Mouse (Mus musculus) kidney, embryonic 16.5 days (tissue): ENCODE results near the gene Ank2. TPM values are rescaled to one million over a fixed set of nuclear protein-coding genes. Genes with fewer than 3 reads are reported as not detected.

Experiments
- ATAC-seq: fragments of 200-750 bp; cut with Nextera tagmentation; 2 replicates; pipeline ENCODE4 v1.8.0; 2017; ENCODE audit warnings: moderate TSS enrichment; ENCODE audit not compliant: low FRiP score, low TSS enrichment
- H3K27ac ChIP-seq: fragments of 300-500 bp; sonication (generic); 2 replicates; pipeline ENCODE4 v1.5.1; 2014; ENCODE audit warnings: low read length
- H3K27me3 ChIP-seq: fragments of 300-500 bp; sonication (generic); 2 replicates; pipeline ENCODE4 v1.6.1; 2014; ENCODE audit warnings: low read length, control low read depth, mixed read lengths; ENCODE audit not compliant: insufficient read depth
- H3K36me3 ChIP-seq: fragments of 300-500 bp; sonication (generic); 2 replicates; pipeline ENCODE4 v1.6.1; 2014; ENCODE audit warnings: low read length, control low read depth, mixed read lengths; ENCODE audit not compliant: insufficient read depth
- H3K4me1 ChIP-seq: fragments of 300-500 bp; sonication (generic); 2 replicates; pipeline ENCODE4 v1.6.1; 2014; ENCODE audit warnings: low read length, control low read depth, mixed read lengths; ENCODE audit not compliant: insufficient read depth
- H3K4me2 ChIP-seq: fragments of 300-500 bp; sonication (generic); replicated peaks from 2 replicates; pipeline ENCODE4 v1.6.1; 2014; ENCODE audit warnings: low read depth, low read length
- H3K4me3 ChIP-seq: fragments of 300-500 bp; sonication (generic); 2 replicates; pipeline ENCODE4 v1.5.1; 2014; ENCODE audit warnings: mild to moderate bottlenecking, low read length
- H3K9ac ChIP-seq: fragments of 300-500 bp; sonication (generic); replicated peaks from 2 replicates; pipeline ENCODE4 v1.6.1; 2014; ENCODE audit warnings: low read length
- H3K9me3 ChIP-seq: fragments of 300-500 bp; sonication (generic); 2 replicates; pipeline ENCODE4 v1.6.1; 2016; ENCODE audit warnings: low read length, control low read depth
- WGBS: fragments of 180-500 bp; shearing (Covaris S2); extraction: QIAGEN DNeasy Blood & Tissue Kit; methylation state at CpG from one replicate; pipeline ENCODE4 v1.1.7; 2014; 5-methylcytosine and 5-hydroxymethylcytosine counted together
- polyA plus RNA-seq: library from polyadenylated mRNA; unstranded; fragments of >200 nt; fragmentation: Nextera tagmentation; extraction: Ambion mirVana; gene quantifications from 2 replicates; pipeline ENCODE4 v1.2.1, GENCODE M21; 2015

Gene Ank2
- polyA plus RNA-seq, 1 experiment from 2014 or later = 7.5 TPM

DNA sequence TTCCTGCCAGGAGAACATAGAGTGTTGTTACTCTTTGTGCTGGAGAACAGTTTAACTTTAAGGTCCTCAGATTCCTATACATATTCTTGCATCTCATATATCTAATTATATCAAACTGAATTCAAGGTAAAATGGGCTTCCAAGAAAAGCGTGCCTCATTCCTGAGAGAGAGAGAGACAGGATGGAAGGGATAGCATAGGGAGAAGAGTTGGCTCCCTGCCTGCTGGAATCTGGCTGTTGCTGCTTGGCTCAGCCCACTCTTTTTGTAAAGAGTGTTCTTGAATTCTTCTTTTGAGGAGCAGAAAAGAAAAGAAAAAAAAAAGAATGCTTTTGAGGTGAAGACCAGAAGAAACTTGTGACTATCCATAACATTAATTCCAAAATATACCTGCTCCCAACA lies 427.7 kb downstream of the Ank2 start:
- 65% methylated on average over 1 of the region's 1 CpGs for WGBS

DNA sequence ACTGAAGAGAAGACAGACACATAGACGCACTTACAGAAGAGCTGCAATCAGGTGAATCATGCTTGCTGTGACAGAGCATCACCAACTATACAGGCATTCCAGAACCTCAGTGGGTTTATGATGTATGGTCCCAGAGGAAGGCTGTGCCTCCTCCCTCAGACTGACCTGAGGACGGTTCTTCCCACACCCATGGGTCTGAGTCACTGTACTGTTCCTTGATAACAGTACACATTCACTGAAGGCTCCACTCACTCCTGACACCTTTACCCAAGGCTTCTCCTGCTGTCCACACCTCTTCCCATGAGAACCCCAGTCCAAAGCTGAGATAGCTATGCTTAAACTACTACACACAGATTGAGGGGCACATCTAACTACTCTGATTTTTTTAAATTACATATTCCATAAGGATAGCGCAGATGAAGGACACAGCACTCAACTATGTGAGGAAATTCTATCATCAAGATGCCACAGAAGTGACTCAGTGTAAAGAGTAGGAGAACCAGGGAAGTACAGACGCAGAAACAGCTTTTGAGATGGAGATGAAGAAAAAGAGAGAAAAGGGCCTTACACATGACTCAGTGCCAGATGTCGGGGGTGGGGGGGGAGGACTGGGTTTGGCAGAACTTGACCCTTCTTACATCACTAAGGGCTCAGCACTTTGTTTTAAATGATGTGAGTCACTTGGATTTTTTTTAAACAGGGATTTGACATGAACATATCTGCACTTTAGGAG lies 435.3 kb downstream of the Ank2 start:
- WGBS = 83% methylated on average over 5 of the region's 5 CpGs
- H3K4me3 ChIP-seq = no peak overlapping the region
- no peak for ATAC-seq

More for the DNA sequence above, 427.7 kb downstream of the Ank2 start:
- no peak overlapping the region for H3K27ac ChIP-seq
- H3K4me1 ChIP-seq = no peaks in the 10 kb centered on the region
- no peaks in the 10 kb centered on the region for H3K36me3 ChIP-seq
- H3K9me3 ChIP-seq = no peaks in the 10 kb centered on the region
- H3K4me2 ChIP-seq = no peak overlapping the region
- no peaks in the 10 kb centered on the region for H3K27me3 ChIP-seq
- no peak for ATAC-seq
- H3K4me3 ChIP-seq = no peak overlapping the region
- H3K9ac ChIP-seq = no peak overlapping the region

DNA sequence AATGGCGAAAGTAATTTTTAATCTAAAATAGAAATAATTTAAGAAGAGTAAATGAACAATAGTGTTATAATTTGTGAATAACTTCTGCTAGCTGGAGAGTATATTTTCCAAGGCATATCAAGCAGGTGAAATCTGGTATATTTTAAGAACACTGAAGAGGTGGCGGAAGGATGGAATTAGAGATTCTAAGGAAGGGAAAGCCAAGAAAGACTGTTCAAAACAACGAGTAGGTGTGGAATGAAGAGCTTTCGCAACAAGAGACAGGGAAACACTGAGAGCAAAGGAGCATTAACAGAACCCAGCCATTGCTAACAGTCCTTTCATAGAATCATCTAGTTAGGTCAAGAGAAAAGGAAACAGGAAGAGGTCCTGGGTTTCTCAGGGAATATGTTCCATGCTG lies 439.5 kb downstream of the Ank2 start:
- no peak overlapping the region for H3K27ac ChIP-seq
- H3K9me3 ChIP-seq = no peaks in the 10 kb centered on the region
- no peak overlapping the region for H3K4me3 ChIP-seq
- H3K4me1 ChIP-seq = no peaks in the 10 kb centered on the region
- H3K9ac ChIP-seq = no peak overlapping the region
- ATAC-seq = no peak
- 86% methylated on average over 4 of the region's 4 CpGs for WGBS
- H3K27me3 ChIP-seq = no peaks in the 10 kb centered on the region
- H3K4me2 ChIP-seq = no peak overlapping the region
- no peaks in the 10 kb centered on the region for H3K36me3 ChIP-seq

More for the DNA sequence above, 435.3 kb downstream of the Ank2 start:
- Histone ChIP-seq H3K4me2 (no peak overlapping the region), H3K27me3 (no peaks in the 10 kb centered on the region), H3K9ac (no peak overlapping the region), H3K27ac (no peak overlapping the region), H3K4me1 (no peaks in the 10 kb centered on the region), H3K36me3 (no peaks in the 10 kb centered on the region), H3K9me3 (no peaks in the 10 kb centered on the region)

GRCm38 (mm10) chr3:127041288-127041687 lies 457.9 kb downstream of the Ank2 start:
- ATAC-seq = no peak
- Histone ChIP-seq H3K4me3 (no peak overlapping the region), H3K36me3 (no peaks in the 10 kb centered on the region), H3K9ac (no peak overlapping the region), H3K9me3 (no peaks in the 10 kb centered on the region), H3K4me2 (no peak overlapping the region), H3K4me1 (no peaks in the 10 kb centered on the region), H3K27me3 (no peaks in the 10 kb centered on the region), H3K27ac (no peak overlapping the region)
- 92% methylated on average over 7 of the region's 7 CpGs for WGBS

DNA sequence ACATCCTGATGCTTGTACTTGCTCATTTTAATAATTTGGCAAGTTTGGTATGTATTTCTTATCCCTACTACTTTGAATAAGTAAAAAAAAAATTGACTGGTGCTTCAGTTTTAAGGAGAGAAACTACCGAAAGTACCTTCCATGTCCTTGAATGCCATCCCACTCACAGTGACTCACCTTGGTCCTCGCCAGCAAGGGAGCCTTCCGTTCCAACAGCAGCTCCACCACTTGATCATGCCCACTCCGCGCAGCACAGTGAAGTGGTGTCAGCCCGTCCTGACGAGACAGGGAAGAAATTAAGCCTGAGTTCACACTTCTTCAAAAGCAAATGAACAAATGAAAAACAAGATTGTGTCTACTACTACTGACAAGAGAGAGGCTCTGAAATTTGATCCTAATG lies 460.6 kb downstream of the Ank2 start:
- H3K36me3 ChIP-seq = no peaks in the 10 kb centered on the region
- H3K27me3 ChIP-seq = no peaks in the 10 kb centered on the region
- no peaks in the 10 kb centered on the region for H3K4me1 ChIP-seq
- H3K4me2 ChIP-seq = no peak overlapping the region
- WGBS = 74% methylated on average over 7 of the region's 7 CpGs
- H3K9me3 ChIP-seq = no peaks in the 10 kb centered on the region
- no peak overlapping the region for H3K9ac ChIP-seq
- no peak overlapping the region for H3K4me3 ChIP-seq
- ATAC-seq = no peak
- no peak overlapping the region for H3K27ac ChIP-seq

GRCm38 (mm10) chr3:127036118-127036517 lies 463.0 kb downstream of the Ank2 start:
- no peak overlapping the region for H3K27ac ChIP-seq
- H3K9ac ChIP-seq = no peak overlapping the region
- no peaks in the 10 kb centered on the region for H3K27me3 ChIP-seq
- H3K36me3 ChIP-seq = no peaks in the 10 kb centered on the region
- H3K4me1 ChIP-seq = no peaks in the 10 kb centered on the region
- H3K4me2 ChIP-seq = no peak overlapping the region
- 72% methylated on average over 5 of the region's 5 CpGs for WGBS
- no peaks in the 10 kb centered on the region for H3K9me3 ChIP-seq
- no peak for ATAC-seq
- H3K4me3 ChIP-seq = no peak overlapping the region

DNA sequence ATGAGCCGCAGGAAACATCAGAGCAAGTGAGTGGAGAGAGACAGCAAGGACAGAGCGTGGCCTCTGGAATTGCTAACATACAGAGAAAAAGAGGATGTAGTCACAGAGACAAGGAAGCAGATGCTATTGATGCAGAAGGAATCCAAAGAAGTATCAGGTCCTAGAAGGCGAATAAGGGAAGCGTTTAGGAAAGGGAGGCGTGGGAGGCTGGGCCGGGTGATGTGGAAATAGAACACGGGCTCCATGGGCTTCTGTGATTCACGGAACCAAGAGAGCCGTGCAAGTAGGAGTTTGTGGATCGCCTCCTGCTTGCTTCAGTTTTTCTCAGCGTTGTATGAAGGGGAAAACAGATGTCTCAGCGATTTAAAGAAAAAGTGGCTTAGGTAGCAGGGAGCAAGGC lies 463.6 kb downstream of the Ank2 start:
- no peaks in the 10 kb centered on the region for H3K4me1 ChIP-seq
- no peak for ATAC-seq
- no peak overlapping the region for H3K4me3 ChIP-seq
- H3K27me3 ChIP-seq = no peaks in the 10 kb centered on the region
- H3K4me2 ChIP-seq = no peak overlapping the region
- 81% methylated on average over 12 of the region's 12 CpGs for WGBS
- H3K9ac ChIP-seq = no peak overlapping the region
- no peaks in the 10 kb centered on the region for H3K36me3 ChIP-seq
- no peaks in the 10 kb centered on the region for H3K9me3 ChIP-seq
- H3K27ac ChIP-seq = no peak overlapping the region

DNA sequence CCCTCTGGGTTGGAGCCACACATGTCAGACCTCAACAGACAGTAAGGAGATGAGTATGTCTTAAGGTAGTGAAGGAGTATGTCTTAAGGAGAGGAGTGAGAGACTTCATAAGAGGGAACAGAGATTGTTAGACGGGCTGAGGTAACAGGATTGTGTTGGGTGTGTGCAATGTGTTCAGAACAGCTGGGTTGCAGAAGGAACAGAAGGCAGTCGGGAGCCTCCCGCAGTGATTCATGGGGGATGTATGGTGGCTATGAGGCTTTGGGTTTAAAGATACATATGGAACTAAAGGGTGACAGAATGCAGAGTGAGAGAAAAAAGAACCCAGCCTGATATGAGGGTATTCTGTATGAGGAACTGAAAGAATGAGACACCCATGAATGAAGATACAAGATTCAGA lies 464.2 kb downstream of the Ank2 start:
- H3K9ac ChIP-seq = no peak overlapping the region
- H3K36me3 ChIP-seq = no peaks in the 10 kb centered on the region
- H3K4me2 ChIP-seq = no peak overlapping the region
- 87% methylated on average over 3 of the region's 3 CpGs for WGBS
- no peaks in the 10 kb centered on the region for H3K27me3 ChIP-seq
- no peaks in the 10 kb centered on the region for H3K4me1 ChIP-seq
- H3K4me3 ChIP-seq = no peak overlapping the region
- no peaks in the 10 kb centered on the region for H3K9me3 ChIP-seq
- H3K27ac ChIP-seq = no peak overlapping the region
- ATAC-seq = no peak

DNA sequence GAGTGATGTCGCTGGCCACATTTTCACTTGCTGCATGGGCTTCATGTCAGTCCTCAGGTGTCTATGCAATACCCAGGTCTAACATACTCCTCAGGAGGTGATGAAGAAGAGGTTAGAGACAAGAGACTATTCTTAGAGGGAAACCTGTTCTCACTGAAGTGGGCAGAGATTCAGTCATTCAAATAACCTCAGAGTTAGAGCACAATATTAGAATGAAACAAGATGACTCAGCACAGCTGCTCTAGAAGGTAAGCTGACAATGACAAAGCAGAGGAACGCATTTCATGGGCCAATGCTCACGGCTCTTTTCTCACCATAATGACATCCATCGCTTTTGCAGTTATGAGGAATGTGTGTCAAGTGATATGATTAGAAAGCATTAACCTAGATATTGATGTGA lies 475.2 kb downstream of the Ank2 start:
- no peak for ATAC-seq
- H3K9me3 ChIP-seq = no peaks in the 10 kb centered on the region

GRCm38 (mm10) chr3:127020167-127020566 lies 479.0 kb downstream of the Ank2 start:
- Histone ChIP-seq H3K4me1 (no peaks in the 10 kb centered on the region), H3K4me2 (no peak overlapping the region), H3K27ac (no peak overlapping the region), H3K4me3 (no peak overlapping the region), H3K36me3 (no peaks in the 10 kb centered on the region), H3K27me3 (no peaks in the 10 kb centered on the region), H3K9ac (no peak overlapping the region), H3K9me3 (no peaks in the 10 kb centered on the region)
- WGBS = 83% methylated on average over 1 of the region's 1 CpGs
- ATAC-seq = no peak

More for the DNA sequence above, 475.2 kb downstream of the Ank2 start:
- no peak overlapping the region for H3K4me3 ChIP-seq
- 85% methylated on average over 4 of the region's 4 CpGs for WGBS
- no peak overlapping the region for H3K4me2 ChIP-seq
- H3K27me3 ChIP-seq = no peaks in the 10 kb centered on the region
- H3K4me1 ChIP-seq = no peaks in the 10 kb centered on the region
- H3K9ac ChIP-seq = no peak overlapping the region
- H3K36me3 ChIP-seq = no peaks in the 10 kb centered on the region
- H3K27ac ChIP-seq = no peak overlapping the region
